18 mouse cellular contexts compared by ENCODE assay signal in genomic region chr10:93228401-93229007, GRCm38 (mm10).
A peak's percentile ranks its signal among the peaks of the same experiment; 100 is the strongest.
DNase-seq lines count a peak whose midpoint lies in the region; ATAC-seq and TF ChIP-seq lines count a peak whose summit lies in the region.
"Had no signal": no experiment of that assay in that cellular context is flagged by ENCODE, and none has a peak within 500 bp of the region (broad histone marks: within the 10 kb centered on the region; RNA-seq: fewer than 3 reads in every experiment).

No protein-coding gene starts in this region.

- WGBS in lung, embryonic 14.5 days, result 57% methylated on average over 11 of the region's 11 CpGs
- 59% methylated on average over 11 of the region's 11 CpGs for WGBS in lung, postnatal 0 days
- 37% methylated on average over 11 of the region's 11 CpGs for WGBS in olfactory bulb, adult 2 months
- 67% methylated on average over 11 of the region's 11 CpGs for WGBS in neural tube, embryonic 15.5 days

- no peak for DNase-seq in lung, embryonic 14.5 days
- no peak for DNase-seq in lung, postnatal 0 days (ENCODE audit: low spot score)
- DNase-seq in MEL-GATA-1-ER (ENCODE audit: extremely low read depth, low read depth), result peak; percentile 93
- DNase-seq in kidney, postnatal 25 days, result no peak
- DNase-seq: adrenal gland, postnatal 36 days; cerebellum, postnatal 14 days; gastrocnemius, postnatal 36 days; layer of hippocampus, adult 9-11 months; right cerebral cortex, adult 18-20 months had no signal

- H3K4me1 ChIP-seq in lung, embryonic 14.5 days (ENCODE audit: insufficient read depth), result no peaks in the 10 kb centered on the region
- no peaks in the 10 kb centered on the region for H3K4me1 ChIP-seq in lung, postnatal 0 days (ENCODE audit: insufficient read depth, low read depth, low read length)
- H3K4me1 ChIP-seq in olfactory bulb, adult 2 months (ENCODE audit: control insufficient read depth, insufficient read depth, low read length), result peaks cover 17% of the 10 kb centered on the region
- 0 out of 2 replicates have a peak, but pooled peaks cover 4% of the 10 kb centered on the region for H3K4me1 ChIP-seq in neural tube, embryonic 15.5 days
- H3K4me1 ChIP-seq: forebrain, embryonic 12.5 days; intestine, embryonic 15.5 days; neural tube, embryonic 13.5 days had no signal

- H3K4me3 ChIP-seq in lung, embryonic 14.5 days (ENCODE audit: low read depth, low read length), result no peak overlapping the region
- H3K4me3 ChIP-seq in lung, postnatal 0 days (ENCODE audit: low read depth, low read length), result no peak overlapping the region
- no peak overlapping the region for H3K4me3 ChIP-seq in olfactory bulb, adult 2 months (ENCODE audit: insufficient read depth, low read depth, low read length)
- H3K4me3 ChIP-seq in neural tube, embryonic 15.5 days (replicated peaks), result no peak overlapping the region
- H3K4me3 ChIP-seq: forebrain, embryonic 12.5 days; intestine, embryonic 15.5 days; lung, embryonic 15.5 days; neural tube, embryonic 13.5 days had no signal

- TF ChIP-seq EP300 in lung, postnatal 0 days (IDR thresholded peaks at IDR 0.05), result no peak

- no peak overlapping the region for H3K4me2 ChIP-seq in lung, embryonic 14.5 days
- no peak overlapping the region for H3K4me2 ChIP-seq in lung, postnatal 0 days (replicated peaks; ENCODE audit: low read depth, low read length)
- H3K4me2 ChIP-seq in neural tube, embryonic 15.5 days, result no peak overlapping the region
- H3K4me2 ChIP-seq: forebrain, embryonic 12.5 days; intestine, embryonic 15.5 days; liver, embryonic 11.5 days; lung, embryonic 15.5 days; neural tube, embryonic 13.5 days had no signal

- peaks cover 35% of the 10 kb centered on the region for H3K36me3 ChIP-seq in lung, embryonic 14.5 days (ENCODE audit: insufficient read depth)
- H3K36me3 ChIP-seq in lung, postnatal 0 days (ENCODE audit: insufficient read depth, low read length), result no peaks in the 10 kb centered on the region
- peaks cover 25% of the 10 kb centered on the region for H3K36me3 ChIP-seq in neural tube, embryonic 15.5 days
- H3K36me3 ChIP-seq: intestine, embryonic 15.5 days had no signal

- peak overlapping the region; percentile 42; the same call in 1 of the 2 replicates for H3K27ac ChIP-seq in lung, embryonic 14.5 days (ENCODE audit: low read depth)
- H3K27ac ChIP-seq in lung, postnatal 0 days (ENCODE audit: low read length), result no peak overlapping the region
- H3K27ac ChIP-seq in olfactory bulb, adult 2 months (ENCODE audit: insufficient read depth, low read depth, low read length), result 0 out of 2 replicates have a peak overlapping the region, but pooled peaks have one; percentile 67
- no peak overlapping the region for H3K27ac ChIP-seq in neural tube, embryonic 15.5 days (replicated peaks)
- H3K27ac ChIP-seq: forebrain, embryonic 12.5 days; intestine, embryonic 15.5 days; neural tube, embryonic 13.5 days had no signal

- H3K27me3 ChIP-seq in lung, embryonic 14.5 days (ENCODE audit: insufficient read depth, low read length), result no peaks in the 10 kb centered on the region
- H3K27me3 ChIP-seq in lung, postnatal 0 days (replicated peaks; ENCODE audit: insufficient read depth, low read length), result no peaks in the 10 kb centered on the region
- no peaks in the 10 kb centered on the region for H3K27me3 ChIP-seq in neural tube, embryonic 15.5 days (replicated peaks)
- H3K27me3 ChIP-seq: forebrain, embryonic 12.5 days; intestine, embryonic 15.5 days; lung, embryonic 15.5 days; neural tube, embryonic 13.5 days had no signal

- no peak for ATAC-seq in lung, embryonic 14.5 days (ENCODE audit: insufficient read depth)
- no peak for ATAC-seq in lung, postnatal 0 days
- ATAC-seq in erythroblast, adult 5-6 weeks (replicated peaks; ENCODE audit: low FRiP score, poor library complexity, severe bottlenecking), result 0 out of 2 replicates have a peak, but pooled peaks have one; percentile 11
- ATAC-seq in neural tube, embryonic 15.5 days (ENCODE audit: low FRiP score), result no peak
- ATAC-seq: intestine, embryonic 15.5 days; midbrain, embryonic 16.5 days had no signal

- H3K9ac ChIP-seq in lung, embryonic 14.5 days, result no peak overlapping the region
- H3K9ac ChIP-seq in lung, postnatal 0 days (replicated peaks; ENCODE audit: low read depth), result no peak overlapping the region
- H3K9ac ChIP-seq in neural tube, embryonic 15.5 days (replicated peaks), result no peak overlapping the region
- H3K9ac ChIP-seq: forebrain, embryonic 12.5 days; intestine, embryonic 15.5 days; lung, embryonic 15.5 days; neural tube, embryonic 13.5 days had no signal

- no peak for TF ChIP-seq CTCF in lung, embryonic 14.5 days (IDR thresholded peaks at IDR 0.05; ENCODE audit: low read depth)
- no peak for TF ChIP-seq CTCF in lung, postnatal 0 days (IDR thresholded peaks at IDR 0.05)
- TF ChIP-seq CTCF in olfactory bulb, adult 2 months (IDR thresholded peaks at IDR 0.05; ENCODE audit: insufficient read depth, low read depth, low read length), result no peak

- no peak for TF ChIP-seq POLR2A in olfactory bulb, adult 2 months (IDR thresholded peaks at IDR 0.05; ENCODE audit: insufficient read depth, low read depth, low read length)

- H3K9me3 ChIP-seq in lung, embryonic 14.5 days (ENCODE audit: low read depth, low read length), result no peaks in the 10 kb centered on the region
- H3K9me3 ChIP-seq in lung, postnatal 0 days (ENCODE audit: low read length), result no peaks in the 10 kb centered on the region
- no peaks in the 10 kb centered on the region for H3K9me3 ChIP-seq in neural tube, embryonic 15.5 days (replicated peaks)
- H3K9me3 ChIP-seq: forebrain, embryonic 12.5 days; intestine, embryonic 15.5 days; lung, embryonic 15.5 days; neural tube, embryonic 13.5 days had no signal

Comparison
In these comparisons a context has a peak if more than half of its experiments do, and no peak if none do; other contexts are left out.
1. H3K27ac ChIP-seq: peak in lung, embryonic 14.5 days (single experiment) and olfactory bulb, adult 2 months (single experiment); none in lung, postnatal 0 days (single experiment) and neural tube, embryonic 15.5 days (single experiment).